Mouse (Mus musculus): ENCODE results near the gene Tmigd3. TPM values are rescaled to one million over a fixed set of nuclear protein-coding genes. Genes with fewer than 3 reads are reported as not detected.

The Tmigd3 gene
- polyA plus RNA-seq (2015; fragmentation: Nextera tagmentation; extraction: Ambion mirVana): 0.18 TPM in 2 replicates

DNA sequence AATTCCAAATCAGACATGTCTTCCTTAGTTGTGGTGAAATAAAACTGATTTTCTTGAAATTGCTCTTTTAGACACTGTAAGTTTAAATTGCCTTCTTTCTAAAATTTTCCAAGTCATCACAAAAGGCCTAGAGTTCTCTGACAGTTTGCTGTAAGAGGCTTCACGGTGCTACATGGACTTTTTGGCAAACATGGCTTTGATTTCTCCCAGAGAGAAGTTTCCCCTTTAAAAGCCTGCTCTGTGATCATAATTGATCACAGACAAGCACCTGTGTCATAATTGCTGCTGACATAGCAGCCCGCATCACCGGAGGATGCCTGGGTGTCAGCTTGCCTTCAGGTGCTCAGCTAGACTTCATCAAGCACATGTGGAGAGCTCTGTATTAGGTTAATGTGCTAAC, at the start of gene Tmigd3, which contains the start of gene Adora3:
Tmigd3 (plus strand) TSS at position 346 of the 400 bp plus-strand sequence.
Adora3 (plus strand) TSS at position 301 of the 400 bp plus-strand sequence.

DNA sequence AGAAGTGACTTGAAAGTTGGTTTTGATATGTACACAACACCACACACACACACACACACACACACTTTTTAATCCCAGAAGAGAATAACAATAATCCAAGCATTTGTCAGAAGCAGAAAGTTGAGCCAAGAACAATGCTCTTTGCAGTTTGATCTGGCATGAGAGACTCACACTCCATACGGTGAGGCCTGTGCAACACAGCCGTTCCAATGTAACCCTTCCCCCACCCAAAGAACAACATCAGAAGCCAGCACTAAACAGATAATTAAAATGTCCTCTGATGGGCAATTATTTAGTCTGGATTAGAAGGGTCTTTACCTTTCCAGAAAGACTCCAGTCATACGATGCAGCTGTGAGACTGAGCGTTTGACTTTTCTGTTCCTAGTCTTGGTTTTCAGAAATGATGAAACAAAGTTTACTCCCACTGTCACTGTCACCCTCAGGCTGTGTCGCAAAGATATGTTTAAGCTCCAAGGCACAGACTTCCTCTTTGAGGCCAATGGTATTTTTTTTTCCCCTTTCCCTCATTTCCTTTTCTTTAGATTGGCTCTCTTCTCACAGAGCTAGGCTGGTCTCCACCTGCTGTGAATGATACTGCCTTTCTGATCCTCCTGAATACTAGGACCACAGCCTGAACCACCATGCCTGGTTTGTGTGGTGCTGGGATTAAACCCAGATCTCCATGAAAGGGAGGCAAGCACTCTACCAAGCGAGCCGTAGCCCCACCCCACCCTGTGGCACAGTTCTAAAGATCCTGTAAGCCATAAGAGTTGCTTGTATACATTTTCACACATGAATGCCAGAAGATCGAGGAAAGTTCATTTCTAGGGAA, 61.8 kb downstream of the Tmigd3 start, which contains the start of gene I830077J02Rik:
I830077J02Rik (minus strand) TSS at position 425 of the 832 bp plus-strand sequence.

DNA sequence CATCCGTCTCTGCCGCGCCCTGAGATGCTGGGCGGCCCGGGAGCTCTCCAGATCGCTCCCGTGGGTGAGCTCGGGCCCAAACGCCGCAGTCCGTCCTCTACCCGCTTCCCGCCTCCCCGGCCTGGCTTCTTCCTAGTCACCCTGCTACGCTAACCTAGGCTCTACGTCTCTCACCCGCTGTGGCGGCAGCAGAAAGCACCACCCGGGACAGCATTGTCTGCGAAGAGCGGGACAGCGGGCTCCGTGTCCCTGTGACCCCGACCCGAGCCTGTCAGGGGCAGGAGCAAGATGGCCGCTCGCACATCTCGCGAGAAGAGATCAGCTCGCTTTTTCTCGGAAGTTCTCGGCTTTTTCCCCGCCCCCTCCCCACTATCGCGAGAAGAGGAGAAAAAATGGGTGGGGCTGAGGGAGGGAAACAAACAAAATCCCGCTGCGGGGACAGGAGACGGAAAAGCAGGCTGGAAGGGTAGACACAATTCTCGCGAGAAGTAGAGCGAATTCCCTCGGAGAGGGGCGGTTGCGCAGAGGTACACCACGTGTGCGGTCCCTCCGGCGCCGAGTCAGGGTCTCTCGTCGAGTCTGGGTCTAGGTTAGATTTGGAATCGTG, 88.4 kb downstream of the Tmigd3 start, which contains the start of gene Wdr77:
Wdr77 (plus strand) TSS at position 396 of the 607 bp plus-strand sequence.

DNA sequence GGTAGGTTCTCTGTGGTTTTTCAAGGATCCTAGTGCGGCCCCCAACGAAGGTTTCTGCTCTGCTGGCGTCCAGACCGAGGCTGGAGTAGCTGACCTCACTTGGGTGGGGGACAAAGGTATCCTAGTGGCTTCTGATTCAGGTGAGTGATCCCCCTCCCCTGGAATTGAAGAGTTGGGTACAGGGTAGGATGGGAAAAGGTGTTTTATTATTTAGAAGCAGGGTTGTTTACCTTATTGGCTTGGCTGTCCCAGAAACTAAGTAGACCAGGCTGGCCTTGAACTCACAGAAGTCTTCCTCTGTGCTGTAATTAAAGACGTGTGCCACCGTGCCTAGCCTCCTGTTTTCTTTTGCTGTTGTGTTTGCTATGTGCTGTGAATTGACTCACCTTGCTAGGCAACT, 89.3 kb downstream of the Tmigd3 start, which contains the start of gene Atp5f1:
Atp5f1 (minus strand) TSS at position 101 of the 400 bp plus-strand sequence.

DNA sequence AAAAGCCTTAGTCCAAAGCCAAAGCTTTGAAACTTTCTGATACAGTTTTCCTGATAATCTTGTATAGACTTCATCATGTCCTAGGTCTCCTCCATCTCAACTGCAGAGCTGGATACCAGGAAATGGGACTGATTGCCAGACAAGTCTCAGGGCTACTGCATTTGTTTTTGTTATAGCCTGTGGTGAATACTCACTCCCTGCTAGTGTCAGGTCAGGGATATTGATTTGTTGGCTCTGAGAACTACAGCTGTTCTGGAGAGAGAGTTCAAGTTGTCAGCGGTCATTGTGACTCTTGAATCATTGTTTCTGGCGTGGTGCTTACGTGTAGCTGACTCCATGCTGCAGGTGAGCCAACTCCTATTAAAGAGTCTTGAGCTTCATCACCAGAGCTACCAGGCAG, 102.7 kb downstream of the Tmigd3 start, which contains the start of gene Ovgp1:
Ovgp1 (plus strand) TSS at position 301 of the 400 bp plus-strand sequence.

Other genes with a start within 250 kb of the Tmigd3 start
- 11.8 and 11.9 TPM in 2 replicates for gene Ddx20, start 183.3 kb upstream of the Tmigd3 start, polyA plus RNA-seq (2015; fragmentation: Nextera tagmentation; extraction: Ambion mirVana)
- 9.5 and 11.3 TPM in 2 replicates for gene Inka2, start 166.3 kb upstream of the Tmigd3 start, polyA plus RNA-seq (2015; fragmentation: Nextera tagmentation; extraction: Ambion mirVana)
- gene Rap1a, start 69.6 kb upstream of the Tmigd3 start, polyA plus RNA-seq (2015; fragmentation: Nextera tagmentation; extraction: Ambion mirVana): 110 and 128 TPM in 2 replicates
- gene Adora3, start within 50 bp of the Tmigd3 start, polyA plus RNA-seq (2015; fragmentation: Nextera tagmentation; extraction: Ambion mirVana): 3.4 and 5.3 TPM in 2 replicates
- 0.95 and 1.9 TPM in 2 replicates for gene I830077J02Rik, start 61.8 kb downstream of the Tmigd3 start, polyA plus RNA-seq (2015; fragmentation: Nextera tagmentation; extraction: Ambion mirVana)
- gene Wdr77, start 88.5 kb downstream of the Tmigd3 start, polyA plus RNA-seq (2015; fragmentation: Nextera tagmentation; extraction: Ambion mirVana): 56.9 and 63.5 TPM in 2 replicates
- 1,053 and 1,137 TPM in 2 replicates for gene Atp5f1, start 89.2 kb downstream of the Tmigd3 start, polyA plus RNA-seq (2015; fragmentation: Nextera tagmentation; extraction: Ambion mirVana)
- 1.3 and 1.9 TPM in 2 replicates for gene Ovgp1, start 102.8 kb downstream of the Tmigd3 start, polyA plus RNA-seq (2015; fragmentation: Nextera tagmentation; extraction: Ambion mirVana)
- 0.15 TPM in 1 of 2 replicates, not detected in the other for gene Pifo, start 143.7 kb downstream of the Tmigd3 start, polyA plus RNA-seq (2015; fragmentation: Nextera tagmentation; extraction: Ambion mirVana)
- 0.27 TPM in 1 of 2 replicates, not detected in the other for gene Chil5, start 161.9 kb downstream of the Tmigd3 start, polyA plus RNA-seq (2015; fragmentation: Nextera tagmentation; extraction: Ambion mirVana)
- gene Chia1, start 242.3 kb downstream of the Tmigd3 start, polyA plus RNA-seq (2015; fragmentation: Nextera tagmentation; extraction: Ambion mirVana): not detected in 2 replicates

Data from skeletal muscle tissue, postnatal 0 days (tissue).